Comparison of ENCODE assay signal across 8 mouse cellular contexts in the genomic region with DNA sequence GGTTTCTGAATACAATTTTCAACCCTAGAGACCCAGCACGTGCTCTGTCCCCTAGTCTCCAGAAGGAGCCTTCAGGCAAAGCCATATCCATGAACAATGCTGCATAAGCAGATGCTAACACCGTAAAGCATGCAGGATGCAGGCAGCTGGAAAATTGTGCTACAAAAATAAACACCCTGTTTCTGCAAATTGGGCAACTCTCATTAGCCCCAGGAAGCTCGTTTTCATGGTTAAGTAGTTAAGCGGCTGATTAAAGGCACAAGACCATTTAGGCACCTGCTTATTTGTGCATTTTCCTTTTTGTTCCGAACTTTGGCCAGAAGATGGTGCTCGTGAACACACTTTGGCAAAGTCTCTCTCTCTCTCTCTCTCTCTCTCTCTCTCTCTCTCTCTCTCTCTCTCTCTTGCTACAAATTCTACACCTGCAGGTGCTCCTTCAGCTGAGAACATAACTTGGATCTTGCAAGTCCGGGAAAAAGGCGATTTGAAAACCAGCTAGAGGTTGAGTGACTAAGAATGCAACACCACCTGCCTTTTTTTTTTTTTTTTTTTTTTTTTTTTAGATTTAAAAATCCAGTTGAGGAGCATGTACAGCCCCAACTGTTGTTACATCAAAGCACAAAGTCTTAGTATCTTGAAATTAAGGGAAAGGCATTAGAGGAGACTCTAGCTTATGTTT.
DNase-seq lines count a peak whose midpoint lies in the region; ATAC-seq and TF ChIP-seq lines count a peak whose summit lies in the region.

No protein-coding gene starts in this region.

- WGBS in embryonic facial prominence, embryonic 11.5 days = 19% methylated on average over 8 of the region's 8 CpGs
- 23% methylated on average over 8 of the region's 8 CpGs for WGBS in hindbrain, embryonic 12.5 days

- no peaks in the 10 kb centered on the region for H3K27me3 ChIP-seq in E14TG2a.4 (ENCODE audit: insufficient read depth, low read length)
- H3K27me3 ChIP-seq in embryonic facial prominence, embryonic 11.5 days (ENCODE audit: control insufficient read depth, insufficient read depth, low read length) = no peaks in the 10 kb centered on the region
- no peaks in the 10 kb centered on the region for H3K27me3 ChIP-seq in hindbrain, embryonic 12.5 days

- ATAC-seq in embryonic facial prominence, embryonic 11.5 days (replicated peaks; ENCODE audit: insufficient number of reproducible peaks, low FRiP score, low TSS enrichment, low read depth) = no peak
- ATAC-seq in hindbrain, embryonic 12.5 days (ENCODE audit: low FRiP score) = peak; percentile 50; the same call in 1 of the 2 replicates
- peak; percentile 60; the same call in 1 of the 2 replicates for ATAC-seq in megakaryocyte-erythroid progenitor cell, adult 5-6 weeks (replicated peaks; ENCODE audit: low FRiP score, low TSS enrichment, poor library complexity, severe bottlenecking)

- peak; percentile 28 for DNase-seq in WW6 (ENCODE audit: low read depth, low spot score)
- DNase-seq in embryonic facial prominence, embryonic 11.5 days (ENCODE audit: low spot score) = peak; percentile 83
- DNase-seq in layer of hippocampus, adult 9-11 months = peak; percentile 67
- DNase-seq in skeletal muscle tissue, adult 2 months (ENCODE audit: low read depth, low spot score) = peak; percentile 23
- DNase-seq in urinary bladder, postnatal 25 days (ENCODE audit: low spot score) = no peak

- no peaks in the 10 kb centered on the region for H3K4me1 ChIP-seq in E14TG2a.4 (replicated peaks; ENCODE audit: low read depth, low read length)
- no peaks in the 10 kb centered on the region for H3K4me1 ChIP-seq in embryonic facial prominence, embryonic 11.5 days (ENCODE audit: control insufficient read depth, insufficient read depth, low read length)
- peaks cover 4% of the 10 kb centered on the region for H3K4me1 ChIP-seq in hindbrain, embryonic 12.5 days

- no peak overlapping the region for H3K27ac ChIP-seq in embryonic facial prominence, embryonic 11.5 days (replicated peaks; ENCODE audit: low read depth, low read length)
- no peak overlapping the region for H3K27ac ChIP-seq in hindbrain, embryonic 12.5 days

- no peaks in the 10 kb centered on the region for H3K9me3 ChIP-seq in E14TG2a.4 (ENCODE audit: low read length)
- H3K9me3 ChIP-seq in embryonic facial prominence, embryonic 11.5 days (replicated peaks; ENCODE audit: control insufficient read depth, low read length) = no peaks in the 10 kb centered on the region
- H3K9me3 ChIP-seq in hindbrain, embryonic 12.5 days (replicated peaks) = no peaks in the 10 kb centered on the region

- H3K4me3 ChIP-seq in E14TG2a.4 (replicated peaks; ENCODE audit: low read length) = no peak overlapping the region
- H3K4me3 ChIP-seq in embryonic facial prominence, embryonic 11.5 days (ENCODE audit: low read depth, low read length) = no peak overlapping the region
- no peak overlapping the region for H3K4me3 ChIP-seq in hindbrain, embryonic 12.5 days

- H3K9ac ChIP-seq in embryonic facial prominence, embryonic 11.5 days (replicated peaks; ENCODE audit: low read length) = no peak overlapping the region
- no peak overlapping the region for H3K9ac ChIP-seq in hindbrain, embryonic 12.5 days

- no peaks in the 10 kb centered on the region for H3K36me3 ChIP-seq in E14TG2a.4 (ENCODE audit: insufficient read depth, low read length)
- H3K36me3 ChIP-seq in embryonic facial prominence, embryonic 11.5 days (replicated peaks; ENCODE audit: control insufficient read depth, insufficient read depth, low read depth, low read length) = no peaks in the 10 kb centered on the region
- H3K36me3 ChIP-seq in hindbrain, embryonic 12.5 days = no peaks in the 10 kb centered on the region

- TF ChIP-seq CTCF in E14TG2a.4 (conservative IDR thresholded peaks at IDR 0.05; ENCODE audit: low read length) = peak; percentile 19; the same call in 1 of the 2 replicates

- H3K4me2 ChIP-seq in embryonic facial prominence, embryonic 11.5 days (ENCODE audit: low read depth, low read length) = no peak overlapping the region
- no peak overlapping the region for H3K4me2 ChIP-seq in hindbrain, embryonic 12.5 days (replicated peaks)
